Mouse (Mus musculus): ENCODE measurements around the gene Olfr291. TPM values are rescaled to one million over a fixed set of nuclear protein-coding genes. Genes with fewer than 3 reads are reported as not detected.

Olfr291 gene
- not detected in 2 replicates for polyA plus RNA-seq (2015; fragmentation: Nextera tagmentation; extraction: Ambion mirVana)

GRCm38 (mm10) chr7:84853253-84853652 lies at the start of gene Olfr291:
Gene Olfr291 (plus strand): TSS chr7:84853553.
- H3K4me2 ChIP-seq: no peak within 1 kb of the TSS
- no peaks in the 10 kb centered on the region for H3K4me1 ChIP-seq
- no peak for ATAC-seq (ENCODE audit: insufficient number of reproducible peaks, insufficient read depth, low FRiP score, low TSS enrichment, low read depth)
- 72% methylated on average over 2 of the region's 2 CpGs for WGBS
- no peak within 1 kb of the TSS for H3K9ac ChIP-seq
- no peak within 1 kb of the TSS for H3K4me3 ChIP-seq
- H3K36me3 ChIP-seq: no peaks in the 10 kb centered on the region
- H3K9me3 ChIP-seq: no peaks in the 10 kb centered on the region
- H3K27ac ChIP-seq: no peak within 1 kb of the TSS
- no peaks in the 10 kb centered on the region for H3K27me3 ChIP-seq

GRCm38 (mm10) chr7:84805224-84805623 lies 48.1 kb upstream of the Olfr291 start:
- no peak for ATAC-seq (ENCODE audit: insufficient number of reproducible peaks, insufficient read depth, low FRiP score, low TSS enrichment, low read depth)
- H3K9ac ChIP-seq: no peak overlapping the region
- H3K27ac ChIP-seq: no peak overlapping the region
- 34% methylated on average over 1 of the region's 1 CpGs for WGBS
- H3K4me3 ChIP-seq: no peak overlapping the region
- peaks cover 7% of the 10 kb centered on the region for H3K27me3 ChIP-seq
- no peaks in the 10 kb centered on the region for H3K4me1 ChIP-seq
- no peak overlapping the region for H3K4me2 ChIP-seq
- no peaks in the 10 kb centered on the region for H3K36me3 ChIP-seq
- H3K9me3 ChIP-seq: no peaks in the 10 kb centered on the region

- H3K4me1 ChIP-seq: no peaks in the 10 kb centered on the region
- no peaks in the 10 kb centered on the region for H3K36me3 ChIP-seq
- 79% methylated on average over 4 of the region's 4 CpGs for WGBS
- no peaks in the 10 kb centered on the region for H3K9me3 ChIP-seq
- H3K4me2 ChIP-seq: no peak overlapping the region
- no peak overlapping the region for H3K9ac ChIP-seq
- ATAC-seq (ENCODE audit: insufficient number of reproducible peaks, insufficient read depth, low FRiP score, low TSS enrichment, low read depth): no peak
- H3K27ac ChIP-seq: no peak overlapping the region
- peaks cover 3% of the 10 kb centered on the region; the same call in 1 of the 2 replicates for H3K27me3 ChIP-seq
- H3K4me3 ChIP-seq: no peak overlapping the region
These were observed 47.2 kb upstream of the Olfr291 start for GRCm38 (mm10) chr7:84806159-84806558.

GRCm38 (mm10) chr7:84884530-84884929 lies 31.2 kb downstream of the Olfr291 start:
- Histone ChIP-seq H3K9ac (no peak overlapping the region), H3K4me2 (no peak overlapping the region), H3K4me1 (no peaks in the 10 kb centered on the region), H3K27ac (no peak overlapping the region), H3K4me3 (no peak overlapping the region), H3K27me3 (no peaks in the 10 kb centered on the region), H3K9me3 (0 out of 2 replicates have a peak, but pooled peaks cover 3% of the 10 kb centered on the region), H3K36me3 (no peaks in the 10 kb centered on the region)
- ATAC-seq (ENCODE audit: insufficient number of reproducible peaks, insufficient read depth, low FRiP score, low TSS enrichment, low read depth): no peak
- WGBS: 43% methylated on average over 1 of the region's 1 CpGs

Other genes with a start within 250 kb of the Olfr291 start
- 4.4 and 7.2 TPM in 2 replicates for gene Fah, start 246.8 kb upstream of the Olfr291 start, polyA plus RNA-seq (2015; fragmentation: Nextera tagmentation; extraction: Ambion mirVana)
- gene Zfand6, start 163.6 kb upstream of the Olfr291 start, polyA plus RNA-seq (2015; fragmentation: Nextera tagmentation; extraction: Ambion mirVana): 170 and 186 TPM in 2 replicates
- not detected in 2 replicates for gene Vmn2r65, start 110.6 kb downstream of the Olfr291 start, polyA plus RNA-seq (2015; fragmentation: Nextera tagmentation; extraction: Ambion mirVana)
- gene Vmn2r66, start 158.7 kb downstream of the Olfr291 start, polyA plus RNA-seq (2015; fragmentation: Nextera tagmentation; extraction: Ambion mirVana): not detected in 2 replicates